8 mouse cellular contexts compared by ENCODE assay signal in genomic region chr6:70811557-70812525, GRCm38 (mm10). TPM values are rescaled to one million over a fixed set of nuclear protein-coding genes. Genes with fewer than 3 reads are reported as not detected.
DNase-seq lines count a peak whose midpoint lies in the region; ATAC-seq lines count a peak whose summit lies in the region.

No protein-coding gene starts in this region.

- no peaks in the 10 kb centered on the region for H3K27me3 ChIP-seq in kidney, embryonic 14.5 days (ENCODE audit: control insufficient read depth, insufficient read depth, low read length)
- no peaks in the 10 kb centered on the region for H3K27me3 ChIP-seq in hindbrain, embryonic 15.5 days
- H3K27me3 ChIP-seq in midbrain, embryonic 16.5 days (ENCODE audit: control insufficient read depth, insufficient read depth, low read depth, low read length) = no peaks in the 10 kb centered on the region

- H3K36me3 ChIP-seq in kidney, embryonic 14.5 days (ENCODE audit: control insufficient read depth, insufficient read depth, low read length) = no peaks in the 10 kb centered on the region
- H3K36me3 ChIP-seq in hindbrain, embryonic 15.5 days = no peaks in the 10 kb centered on the region
- no peaks in the 10 kb centered on the region for H3K36me3 ChIP-seq in midbrain, embryonic 16.5 days (ENCODE audit: control insufficient read depth, insufficient read depth, low read length)

- H3K4me2 ChIP-seq in kidney, embryonic 14.5 days (replicated peaks; ENCODE audit: low read depth, low read length) = no peak overlapping the region
- H3K4me2 ChIP-seq in hindbrain, embryonic 15.5 days = no peak overlapping the region
- H3K4me2 ChIP-seq in midbrain, embryonic 16.5 days (ENCODE audit: low read length) = no peak overlapping the region

- WGBS in kidney, embryonic 14.5 days = 19% methylated on average over 6 of the region's 6 CpGs
- WGBS in hindbrain, embryonic 15.5 days = 19% methylated on average over 6 of the region's 6 CpGs
- WGBS in midbrain, embryonic 16.5 days = 21% methylated on average over 6 of the region's 6 CpGs

- peak; percentile 81 for DNase-seq in kidney, adult 11 months
- peak; percentile 71 to 86 for DNase-seq in cerebellum, adult 18-20 months
- peak; percentile 49 to 83 for DNase-seq in frontal cortex, postnatal 14 days (ENCODE audit: low spot score in 2 of 2)
- peak; percentile 86 to 90 for DNase-seq in left cerebral cortex, postnatal 14 days (ENCODE audit: low spot score in 2 of 2)
- peak; percentile 78 to 92 for DNase-seq in spleen, postnatal 4 days (ENCODE audit: low spot score in 2 of 2)

- no peaks in the 10 kb centered on the region for H3K9me3 ChIP-seq in kidney, embryonic 14.5 days (ENCODE audit: control insufficient read depth, low read length)
- no peaks in the 10 kb centered on the region for H3K9me3 ChIP-seq in hindbrain, embryonic 15.5 days
- no peaks in the 10 kb centered on the region for H3K9me3 ChIP-seq in midbrain, embryonic 16.5 days (replicated peaks; ENCODE audit: control insufficient read depth, low read length, poor library complexity, severe bottlenecking)

- no peak overlapping the region for H3K4me3 ChIP-seq in kidney, embryonic 14.5 days (ENCODE audit: low read length)
- no peak overlapping the region for H3K4me3 ChIP-seq in hindbrain, embryonic 15.5 days
- H3K4me3 ChIP-seq in midbrain, embryonic 16.5 days (ENCODE audit: low read depth, low read length) = no peak overlapping the region

- 0 out of 2 replicates have a peak, but pooled peaks cover 2% of the 10 kb centered on the region for H3K4me1 ChIP-seq in kidney, embryonic 14.5 days (ENCODE audit: control insufficient read depth, insufficient read depth, low read length)
- no peaks in the 10 kb centered on the region for H3K4me1 ChIP-seq in hindbrain, embryonic 15.5 days (replicated peaks)
- no peaks in the 10 kb centered on the region for H3K4me1 ChIP-seq in midbrain, embryonic 16.5 days (ENCODE audit: control insufficient read depth, insufficient read depth, low read length)

- no peak overlapping the region for H3K27ac ChIP-seq in kidney, embryonic 14.5 days (ENCODE audit: low read depth, low read length)
- no peak overlapping the region for H3K27ac ChIP-seq in hindbrain, embryonic 15.5 days (replicated peaks)
- H3K27ac ChIP-seq in midbrain, embryonic 16.5 days (ENCODE audit: low read length) = no peak overlapping the region

- no peak for ATAC-seq in kidney, embryonic 14.5 days (ENCODE audit: low FRiP score, low TSS enrichment)
- peak; percentile 32; the same call in 1 of the 2 replicates for ATAC-seq in hindbrain, embryonic 15.5 days (ENCODE audit: low FRiP score, low read depth)
- ATAC-seq in midbrain, embryonic 16.5 days = 0 out of 2 replicates have a peak, but pooled peaks have one; percentile 40

- intact Hi-C loops in left cerebral cortex, postnatal 14 days (cut with DNase I) = loop anchor here (1.0 kb wide), 1 partner anchor 69 kb away; no protein-coding TSS in a partner anchor

- H3K9ac ChIP-seq in kidney, embryonic 14.5 days (ENCODE audit: low read depth, low read length) = no peak overlapping the region
- H3K9ac ChIP-seq in hindbrain, embryonic 15.5 days = no peak overlapping the region
- no peak overlapping the region for H3K9ac ChIP-seq in midbrain, embryonic 16.5 days (ENCODE audit: low read depth, low read length)

RNA-seq across cellular contexts. Expression of gene Rpia, which starts 19.8 kb away (rescaled TPM):
- polyA plus RNA-seq in kidney, embryonic 14.5 days (2014; fragmentation: Nextera tagmentation; extraction: Ambion mirVana) = 3.2 and 5.5 TPM in 2 replicates
- polyA plus RNA-seq in hindbrain, embryonic 15.5 days (2015; fragmentation: Nextera tagmentation; extraction: Ambion mirVana) = 2.8 and 3.1 TPM in 2 replicates
- total RNA-seq in left cerebral cortex, postnatal 14 days (2021) = 10 to 100 TPM; 10.9 to 13.5 TPM
- polyA plus RNA-seq in midbrain, embryonic 16.5 days (2015; fragmentation: Nextera tagmentation; extraction: Ambion mirVana) = 2.6 and 2.9 TPM in 2 replicates

RNA-seq across cellular contexts. Expression of gene Eif2ak3, which starts 32.5 kb away (rescaled TPM):
- 5.2 and 9.8 TPM in 2 replicates for polyA plus RNA-seq in kidney, embryonic 14.5 days (2014; fragmentation: Nextera tagmentation; extraction: Ambion mirVana)
- 12.4 and 13.1 TPM in 2 replicates for polyA plus RNA-seq in hindbrain, embryonic 15.5 days (2015; fragmentation: Nextera tagmentation; extraction: Ambion mirVana)
- total RNA-seq in left cerebral cortex, postnatal 14 days (2021) = 10 to 100 TPM; 21.2 to 22.7 TPM
- 12.5 and 13.4 TPM in 2 replicates for polyA plus RNA-seq in midbrain, embryonic 16.5 days (2015; fragmentation: Nextera tagmentation; extraction: Ambion mirVana)
